Mouse (Mus musculus) gastrocnemius, postnatal 14 days (tissue): ENCODE data around the gene Aida. TPM values are rescaled to one million over a fixed set of nuclear protein-coding genes. Genes with fewer than 3 reads are reported as not detected.

Experiments
- DNase-seq: peaks from one replicate; pipeline ENCODE4 v3.0.0; 2021; ENCODE audit warnings: mixed read lengths
- intact Hi-C: fragments of 180-260 bp; cut with DNase I; formaldehyde crosslinking; loops from one replicate; pipeline ENCODE4 v1.15.1; 2025; ENCODE audit warnings: low total_unique reads
- total RNA-seq, 2 experiments: library from RNA; stranded (reverse); gene quantifications; 2 replicates each; pipeline ENCODE4 v1.2.3; 2021

Aida gene
- total RNA-seq, 2 experiments from 2014 or later = 19.5 to 23.7 TPM

- no peak for DNase-seq
- intact Hi-C loops = no loop called here
Measured at GRCm38 (mm10) chr1:183374728-183375127, 78.3 kb downstream of the Aida start.

Other genes starting within 250 kb of the Aida start
- gene Disp1, start 75.1 kb upstream of the Aida start, total RNA-seq = 1 to 10 TPM; 5.4 to 7.3 TPM
- 10 to 100 TPM; 17.7 to 19.5 TPM for gene Brox, start 679 bp downstream of the Aida start, total RNA-seq
- 100 to 1,000 TPM; 101 to 105 TPM for gene Mia3, start 73.0 kb downstream of the Aida start, total RNA-seq
- 1 to 10 TPM; 4.1 to 4.7 TPM for gene Taf1a, start 92.4 kb downstream of the Aida start, total RNA-seq
- gene Hhipl2, start 121.6 kb downstream of the Aida start, total RNA-seq = under 1 TPM in 1 of 2 experiments, not detected in 1; 0.08 TPM